Mouse (Mus musculus) B cell, adult 67 days (primary cell): Measurements from ENCODE around the gene Neurod1. TPM values are rescaled to one million over a fixed set of nuclear protein-coding genes. Genes with fewer than 3 reads are reported as not detected.

Source experiments
- total RNA-seq, 2 experiments: library from RNA; stranded (reverse); gene quantifications; 4 replicates each; pipeline ENCODE4 v1.2.4; 2023

Neurod1 gene
- total RNA-seq: not detected

GRCm38 (mm10) chr2:79456575-79457349 lies at the start of gene Neurod1, which contains the start of gene Cerkl:
Neurod1 (minus strand) TSS chr2:79456751.
Cerkl (minus strand) TSS chr2:79456785.

Other genes with a start within 250 kb of the Neurod1 start
- gene Itga4, start 201.3 kb downstream of the Neurod1 start, total RNA-seq: 100 to 1,000 TPM; 222 to 231 TPM
- gene Cerkl, start within 50 bp of the Neurod1 start, total RNA-seq: 1 to 10 TPM; 2.1 to 7.3 TPM
- gene Itprid2, start 178.6 kb upstream of the Neurod1 start, total RNA-seq: 10 to 100 TPM; 44.7 to 59.2 TPM